Mouse (Mus musculus) intestine, embryonic 15.5 days (tissue): ENCODE results near the gene Add2. TPM values are rescaled to one million over a fixed set of nuclear protein-coding genes. Genes with fewer than 3 reads are reported as not detected.

Experiments used
- ATAC-seq: fragments of 200-750 bp; cut with Nextera tagmentation; 2 replicates; pipeline ENCODE4 v1.8.0; 2017; ENCODE audit warnings: moderate TSS enrichment, moderate library complexity
- H3K27ac ChIP-seq: fragments of 300-500 bp; sonication (generic); 2 replicates; pipeline ENCODE4 v1.5.1; 2015; ENCODE audit warnings: mild to moderate bottlenecking, inconsistent platforms
- H3K27me3 ChIP-seq: fragments of 300-500 bp; sonication (generic); replicated peaks from 2 replicates; pipeline ENCODE4 v1.6.1; 2015; ENCODE audit warnings: inconsistent platforms
- H3K36me3 ChIP-seq: fragments of 300-500 bp; sonication (generic); 2 replicates; pipeline ENCODE4 v1.6.1; 2015; ENCODE audit warnings: inconsistent platforms
- H3K4me1 ChIP-seq: fragments of 300-500 bp; sonication (generic); replicated peaks from 2 replicates; pipeline ENCODE4 v1.6.1; 2015; ENCODE audit warnings: inconsistent platforms
- H3K4me2 ChIP-seq: fragments of 300-500 bp; sonication (generic); replicated peaks from 2 replicates; pipeline ENCODE4 v1.6.1; 2015; ENCODE audit warnings: mild to moderate bottlenecking, inconsistent platforms
- H3K4me3 ChIP-seq: fragments of 300-500 bp; sonication (generic); replicated peaks from 2 replicates; pipeline ENCODE4 v1.5.1; 2015; ENCODE audit warnings: inconsistent platforms
- H3K9ac ChIP-seq: fragments of 300-500 bp; sonication (generic); 2 replicates; pipeline ENCODE4 v1.6.1; 2015; ENCODE audit warnings: inconsistent platforms
- H3K9me3 ChIP-seq: fragments of 300-500 bp; sonication (generic); 2 replicates; pipeline ENCODE4 v1.6.1; 2016; ENCODE audit warnings: inconsistent platforms
- WGBS: fragments of 180-500 bp; shearing (Covaris S2); methylation state at CpG from one replicate; pipeline ENCODE4 v1.1.7; 2015; 5-methylcytosine and 5-hydroxymethylcytosine counted together
- polyA plus RNA-seq: library from polyadenylated mRNA; unstranded; fragments of >200 nt; fragmentation: Nextera tagmentation; extraction: Ambion mirVana; gene quantifications from 2 replicates; pipeline ENCODE4 v1.2.1, GENCODE M21; 2015

The Add2 gene
- polyA plus RNA-seq, 1 experiment from 2014 or later, result 7.6 TPM

DNA sequence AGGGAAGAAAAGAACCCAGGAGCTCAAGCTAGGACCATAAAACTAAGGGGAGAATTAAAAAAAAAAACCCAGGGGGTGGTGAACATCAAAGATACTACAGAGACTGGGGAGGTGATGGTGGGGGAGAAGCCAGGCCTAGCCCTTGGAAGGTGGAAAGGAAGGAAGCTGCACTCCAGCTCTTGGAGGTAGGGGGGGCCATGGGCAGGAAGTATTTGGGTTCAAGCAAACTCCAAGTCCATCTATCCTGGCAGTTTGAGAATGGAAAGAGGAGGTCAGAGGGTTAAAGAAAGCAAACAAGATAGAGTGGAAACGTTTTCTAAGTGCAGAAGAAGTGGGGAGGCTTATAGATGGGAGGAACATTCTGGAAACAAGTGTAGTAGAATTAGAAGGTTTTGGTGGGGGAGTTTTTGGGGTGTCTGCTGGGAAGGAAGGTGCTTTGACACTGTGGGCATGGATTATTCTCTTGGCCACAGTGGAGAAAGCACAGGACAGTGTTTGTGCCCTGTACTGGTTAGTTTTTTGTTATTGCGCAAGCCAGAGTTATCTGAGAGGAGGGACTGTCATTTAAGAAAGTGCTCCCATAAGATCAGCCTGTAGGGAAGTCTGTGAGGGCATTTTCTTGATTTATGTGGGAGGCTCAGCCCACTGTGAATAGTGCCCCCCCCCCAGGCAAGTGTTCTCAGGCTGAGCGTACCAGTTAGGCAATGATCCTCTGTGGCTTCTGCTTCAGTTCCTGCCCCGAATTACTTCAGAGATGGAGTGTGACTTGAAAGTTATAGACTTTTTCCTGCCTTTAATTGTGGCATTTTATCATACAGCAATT is 8.9 kb upstream of the Add2 start:
- Histone ChIP-seq H3K4me3 (no peak overlapping the region), H3K27ac (no peak overlapping the region), H3K9me3 (no peaks in the 10 kb centered on the region), H3K4me1 (no peaks in the 10 kb centered on the region), H3K27me3 (no peaks in the 10 kb centered on the region), H3K9ac (no peak overlapping the region), H3K36me3 (no peaks in the 10 kb centered on the region), H3K4me2 (no peak overlapping the region)
- 51% methylated on average over 4 of the region's 4 CpGs for WGBS
- ATAC-seq, result no peak

- H3K4me2 ChIP-seq, result no peak overlapping the region
- no peak overlapping the region for H3K27ac ChIP-seq
- H3K4me3 ChIP-seq, result no peak overlapping the region
- no peaks in the 10 kb centered on the region for H3K36me3 ChIP-seq
- H3K9ac ChIP-seq, result no peak overlapping the region
- H3K4me1 ChIP-seq, result no peaks in the 10 kb centered on the region
- WGBS, result 39% methylated on average over 3 of the region's 3 CpGs
- no peaks in the 10 kb centered on the region for H3K27me3 ChIP-seq
- ATAC-seq, result no peak
- H3K9me3 ChIP-seq, result no peaks in the 10 kb centered on the region
These were observed 7.5 kb upstream of the Add2 start for GRCm38 (mm10) chr6:86020948-86021347.

- no peak overlapping the region for H3K9ac ChIP-seq
- H3K27ac ChIP-seq, result no peak overlapping the region
- peaks cover 11% of the 10 kb centered on the region for H3K27me3 ChIP-seq
- no peak overlapping the region for H3K4me2 ChIP-seq
- 83% methylated on average over 8 of the region's 8 CpGs for WGBS
- no peak for ATAC-seq
- peaks cover 5% of the 10 kb centered on the region for H3K4me1 ChIP-seq
- no peak overlapping the region for H3K4me3 ChIP-seq
- H3K36me3 ChIP-seq, result no peaks in the 10 kb centered on the region
- H3K9me3 ChIP-seq, result no peaks in the 10 kb centered on the region
These were observed 1.7 kb upstream of the Add2 start for GRCm38 (mm10) chr6:86026632-86027292.

DNA sequence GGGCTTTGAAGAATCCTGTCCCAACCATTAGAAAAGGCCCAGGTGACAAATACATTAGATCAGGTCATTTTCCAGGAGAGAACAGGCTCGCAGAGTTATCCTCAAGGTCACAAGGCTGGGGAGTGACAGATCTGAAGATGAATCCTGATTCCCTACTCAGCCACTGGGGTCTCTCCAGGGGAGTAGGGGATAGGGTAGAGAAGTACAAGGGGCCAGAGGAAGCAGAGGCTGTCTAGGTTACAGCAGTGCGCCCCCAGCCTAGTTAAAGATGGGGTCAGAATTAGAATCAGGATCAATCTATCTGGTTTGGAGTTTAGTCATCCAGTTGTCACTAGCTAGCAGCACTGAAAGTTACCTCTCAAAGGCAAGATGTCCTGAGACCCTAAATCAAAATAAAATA is 331 bp upstream of the Add2 start:
- Histone ChIP-seq H3K9ac (no peak overlapping the region), H3K36me3 (no peaks in the 10 kb centered on the region), H3K4me1 (peaks cover 5% of the 10 kb centered on the region), H3K27me3 (peaks cover 11% of the 10 kb centered on the region), H3K4me2 (peak overlapping the region; percentile 97), H3K9me3 (no peaks in the 10 kb centered on the region), H3K4me3 (peak overlapping the region; percentile 45; the same call in 1 of the 2 replicates), H3K27ac (no peak overlapping the region)
- ATAC-seq, result no peak
- WGBS, result 76% methylated on average over 2 of the region's 2 CpGs

GRCm38 (mm10) chr6:86029323-86029713 is 837 bp downstream of the Add2 start:
- Histone ChIP-seq H3K4me1 (peaks cover 5% of the 10 kb centered on the region), H3K27me3 (peaks cover 11% of the 10 kb centered on the region), H3K9ac (peak overlapping the region; percentile 49), H3K4me2 (peak overlapping the region; percentile 97), H3K9me3 (no peaks in the 10 kb centered on the region), H3K36me3 (no peaks in the 10 kb centered on the region), H3K27ac (no peak overlapping the region), H3K4me3 (peak overlapping the region; percentile 45)
- WGBS, result 26% methylated on average over 6 of the region's 6 CpGs
- no peak for ATAC-seq

- Histone ChIP-seq H3K27me3 (peaks cover 11% of the 10 kb centered on the region), H3K4me3 (no peak overlapping the region), H3K9ac (no peak overlapping the region), H3K4me2 (no peak overlapping the region), H3K36me3 (no peaks in the 10 kb centered on the region), H3K27ac (no peak overlapping the region), H3K4me1 (peaks cover 5% of the 10 kb centered on the region), H3K9me3 (no peaks in the 10 kb centered on the region)
- WGBS, result 69% methylated on average over 2 of the region's 2 CpGs
- ATAC-seq, result peak; percentile 74
These were observed 3.0 kb downstream of the Add2 start for GRCm38 (mm10) chr6:86031527-86031926.

- Histone ChIP-seq H3K27me3 (peaks cover 8% of the 10 kb centered on the region), H3K36me3 (no peaks in the 10 kb centered on the region), H3K4me1 (peaks cover 5% of the 10 kb centered on the region), H3K9ac (no peak overlapping the region), H3K27ac (no peak overlapping the region), H3K9me3 (no peaks in the 10 kb centered on the region), H3K4me3 (no peak overlapping the region), H3K4me2 (no peak overlapping the region)
- no peak for ATAC-seq
- 82% methylated on average over 1 of the region's 1 CpGs for WGBS
These were observed 5.2 kb downstream of the Add2 start for GRCm38 (mm10) chr6:86033635-86034034.

DNA sequence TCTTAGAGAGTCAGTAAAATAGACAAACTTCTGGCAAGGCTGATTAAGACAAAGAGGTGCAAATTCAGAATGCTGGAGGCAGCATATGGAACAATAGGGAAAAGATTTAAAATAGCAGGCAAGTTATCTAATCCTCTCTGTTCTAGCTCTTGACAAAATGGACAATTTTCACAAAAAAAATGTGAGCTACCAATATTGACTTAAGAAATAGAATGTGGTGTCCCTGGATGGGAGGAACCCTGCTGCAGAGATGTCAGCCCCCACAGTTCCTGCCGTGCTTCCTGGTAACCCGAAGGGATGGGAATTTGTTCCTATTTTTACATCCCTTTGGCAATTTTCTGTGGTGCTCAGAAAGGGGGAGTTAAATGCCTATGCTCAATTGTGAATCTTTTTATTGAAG is 10.4 kb downstream of the Add2 start:
- WGBS, result 77% methylated on average over 2 of the region's 2 CpGs
- Histone ChIP-seq H3K9ac (no peak overlapping the region), H3K27me3 (no peaks in the 10 kb centered on the region), H3K4me2 (no peak overlapping the region), H3K27ac (no peak overlapping the region), H3K9me3 (no peaks in the 10 kb centered on the region), H3K36me3 (no peaks in the 10 kb centered on the region), H3K4me3 (no peak overlapping the region), H3K4me1 (no peaks in the 10 kb centered on the region)
- ATAC-seq, result no peak

DNA sequence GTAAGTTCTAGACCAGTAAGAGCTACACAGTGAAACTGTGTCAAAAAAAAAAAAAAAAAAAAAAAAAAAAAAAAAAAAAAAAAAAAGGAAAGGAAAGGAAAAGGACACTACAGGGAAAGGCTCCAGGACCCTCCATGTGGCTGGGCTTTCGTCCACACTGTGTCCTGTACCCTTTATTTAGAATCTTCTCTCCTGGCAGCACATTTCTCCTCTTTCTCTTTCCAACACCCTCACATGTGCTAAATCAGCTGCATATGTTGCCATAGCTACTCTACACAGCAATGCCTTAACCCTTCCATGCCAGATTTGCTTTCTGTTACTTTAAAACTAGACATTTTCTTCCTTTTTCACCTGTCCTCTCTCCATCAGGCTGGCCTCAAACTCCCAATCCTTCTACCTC is 11.7 kb downstream of the Add2 start:
- Histone ChIP-seq H3K4me3 (no peak overlapping the region), H3K27ac (no peak overlapping the region), H3K4me1 (no peaks in the 10 kb centered on the region), H3K4me2 (no peak overlapping the region), H3K27me3 (no peaks in the 10 kb centered on the region), H3K36me3 (no peaks in the 10 kb centered on the region), H3K9ac (no peak overlapping the region), H3K9me3 (no peaks in the 10 kb centered on the region)
- WGBS, result 56% methylated on average over 1 of the region's 1 CpGs
- ATAC-seq, result no peak

DNA sequence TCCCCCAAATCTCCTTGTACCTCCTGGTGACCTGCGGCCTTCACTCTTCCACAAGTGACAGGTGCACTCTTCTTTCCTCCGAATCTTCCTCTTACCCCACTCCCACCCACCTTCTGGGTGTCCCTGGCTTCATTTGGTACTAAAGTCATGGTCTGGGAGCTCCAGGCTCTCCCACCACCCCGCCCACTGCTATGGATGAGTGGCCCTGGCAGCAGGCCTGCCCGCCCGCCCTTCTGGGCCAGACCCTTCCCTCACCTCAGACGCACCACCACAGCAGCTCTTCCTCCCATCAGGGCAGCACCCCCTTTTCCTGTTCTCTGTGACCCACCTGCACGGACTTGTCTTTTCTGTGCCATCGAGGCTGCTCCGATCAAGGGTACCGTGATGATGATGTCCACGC is 19.0 kb downstream of the Add2 start:
- no peak for ATAC-seq
- 95% methylated on average over 11 of the region's 11 CpGs for WGBS
- Histone ChIP-seq H3K4me2 (no peak overlapping the region), H3K27ac (no peak overlapping the region), H3K9ac (no peak overlapping the region), H3K4me1 (peaks cover 8% of the 10 kb centered on the region), H3K27me3 (no peaks in the 10 kb centered on the region), H3K4me3 (no peak overlapping the region), H3K36me3 (no peaks in the 10 kb centered on the region), H3K9me3 (no peaks in the 10 kb centered on the region)

- WGBS, result 69% methylated on average over 5 of the region's 5 CpGs
- Histone ChIP-seq H3K9me3 (no peaks in the 10 kb centered on the region), H3K27me3 (no peaks in the 10 kb centered on the region), H3K4me3 (no peak overlapping the region), H3K9ac (no peak overlapping the region), H3K27ac (no peak overlapping the region), H3K4me1 (peaks cover 8% of the 10 kb centered on the region), H3K36me3 (no peaks in the 10 kb centered on the region), H3K4me2 (no peak overlapping the region)
- no peak for ATAC-seq
These were observed 20.0 kb downstream of the Add2 start for GRCm38 (mm10) chr6:86048509-86048908.

GRCm38 (mm10) chr6:86050586-86051268 is 22.2 kb downstream of the Add2 start:
- Histone ChIP-seq H3K9ac (no peak overlapping the region), H3K4me1 (peaks cover 8% of the 10 kb centered on the region), H3K9me3 (no peaks in the 10 kb centered on the region), H3K4me3 (no peak overlapping the region), H3K4me2 (no peak overlapping the region), H3K27me3 (no peaks in the 10 kb centered on the region), H3K36me3 (no peaks in the 10 kb centered on the region), H3K27ac (0 out of 2 replicates have a peak overlapping the region, but pooled peaks have one; percentile 24)
- WGBS, result 39% methylated on average over 6 of the region's 6 CpGs
- peak; percentile 55 for ATAC-seq
